Mouse (Mus musculus) ES-Bruce4 (cell line): Measurements from ENCODE around the gene Pigz.

Source experiments
- CTCF ChIP-seq: IDR thresholded peaks from one replicate; pipeline ENCODE4 v1.8.1; 2011; ENCODE audit warnings: low read depth, low read length
- POLR2A ChIP-seq: IDR thresholded peaks from one replicate; pipeline ENCODE4 v1.8.1; 2011; ENCODE audit warnings: low read length; ENCODE audit not compliant: insufficient read depth

DNA sequence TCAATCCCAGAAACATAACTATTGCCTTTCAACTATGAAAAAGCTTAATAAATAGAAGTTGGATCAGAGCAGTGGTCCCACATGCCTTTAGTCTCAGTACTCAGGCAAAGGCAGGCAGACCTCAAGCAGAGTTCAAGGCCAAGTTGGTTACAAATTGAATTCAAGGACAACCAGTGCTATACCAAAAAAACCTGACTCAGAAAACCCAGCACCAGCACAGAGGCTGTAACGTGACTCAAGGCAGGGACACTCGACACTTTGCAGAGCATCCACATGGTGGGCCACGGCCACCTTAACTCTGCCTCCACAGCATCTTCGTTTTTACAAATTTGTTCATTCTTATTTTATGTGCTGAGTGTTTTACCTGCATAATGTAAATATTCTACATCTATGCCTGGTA, 41.6 kb downstream of the Pigz start:
- no peak for TF ChIP-seq POLR2A
- no peak for TF ChIP-seq CTCF
